Mouse (Mus musculus): ENCODE results near the gene Abi2. TPM values are rescaled to one million over a fixed set of nuclear protein-coding genes. Genes with fewer than 3 reads are reported as not detected.

Gene Abi2
- polyA plus RNA-seq, 1 experiment from 2014 or later: 34.5 TPM

DNA sequence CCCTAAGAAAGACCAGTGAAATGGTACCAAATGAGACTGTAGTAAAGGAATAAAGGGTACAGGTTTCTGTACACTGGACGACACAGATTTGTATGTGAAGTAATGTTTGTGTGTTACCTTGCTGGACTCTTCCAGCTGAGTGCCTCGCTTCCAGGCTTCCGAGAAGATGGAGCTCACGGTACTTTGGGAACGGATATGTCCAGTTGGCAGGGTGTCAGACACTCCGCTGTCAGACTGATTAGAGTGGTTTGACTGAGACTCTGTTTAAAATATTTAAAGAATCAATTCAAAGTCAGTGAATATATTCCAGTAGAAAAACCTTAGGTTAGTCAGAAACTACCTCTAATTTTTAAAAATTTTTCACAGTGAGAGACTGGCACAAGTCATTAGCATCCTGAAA, 84.0 kb downstream of the Abi2 start:
- no peaks in the 10 kb centered on the region for H3K27me3 ChIP-seq (ENCODE audit: control insufficient read depth, insufficient read depth, low read length)
- no peak for DNase-seq (ENCODE audit: low spot score)
- no peak overlapping the region for H3K4me3 ChIP-seq (ENCODE audit: low read depth, low read length)
- peaks cover 4% of the 10 kb centered on the region; the same call in 1 of the 2 replicates for H3K36me3 ChIP-seq (ENCODE audit: control insufficient read depth, insufficient read depth, low read length)
- no peak overlapping the region for H3K4me2 ChIP-seq (ENCODE audit: low read depth, severe bottlenecking)
- ATAC-seq (ENCODE audit: insufficient number of reproducible peaks, low FRiP score, low TSS enrichment, low read depth): no peak
- no peak overlapping the region for H3K9ac ChIP-seq (ENCODE audit: low read length)
- 93% methylated on average over 6 of the region's 6 CpGs for WGBS
- no peaks in the 10 kb centered on the region for H3K9me3 ChIP-seq (ENCODE audit: control insufficient read depth, low read length)
- H3K27ac ChIP-seq (replicated peaks; ENCODE audit: low read depth, low read length): no peak overlapping the region
- no peaks in the 10 kb centered on the region for H3K4me1 ChIP-seq (ENCODE audit: control insufficient read depth, insufficient read depth, low read length)

DNA sequence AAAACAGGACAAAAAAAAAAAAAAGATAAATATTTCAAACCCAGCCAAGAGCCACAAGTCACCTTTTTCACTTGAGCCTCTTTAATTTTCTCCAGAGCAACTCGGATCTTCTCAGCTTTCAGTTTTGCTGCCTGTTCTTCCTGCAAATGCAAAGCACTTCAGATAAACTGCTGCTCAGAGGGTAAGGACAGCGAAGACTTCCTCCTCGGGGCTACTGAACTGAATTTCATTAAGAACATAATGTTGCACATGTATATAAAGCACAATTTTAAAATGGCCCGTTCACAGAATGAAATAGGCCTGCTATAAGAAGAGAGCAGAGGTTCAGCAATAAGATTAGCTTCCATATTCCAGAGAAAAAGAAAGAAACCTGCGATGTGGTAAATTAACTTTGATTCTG, 94.0 kb downstream of the Abi2 start:
- H3K9me3 ChIP-seq (ENCODE audit: control insufficient read depth, low read length): no peaks in the 10 kb centered on the region
- no peak overlapping the region for H3K4me3 ChIP-seq (ENCODE audit: low read depth, low read length)
- H3K9ac ChIP-seq (ENCODE audit: low read length): no peak overlapping the region
- ATAC-seq (ENCODE audit: insufficient number of reproducible peaks, low FRiP score, low TSS enrichment, low read depth): no peak
- H3K4me1 ChIP-seq (ENCODE audit: control insufficient read depth, insufficient read depth, low read length): no peaks in the 10 kb centered on the region
- no peak overlapping the region for H3K4me2 ChIP-seq (ENCODE audit: low read depth, severe bottlenecking)
- no peak overlapping the region for H3K27ac ChIP-seq (replicated peaks; ENCODE audit: low read depth, low read length)
- H3K36me3 ChIP-seq (ENCODE audit: control insufficient read depth, insufficient read depth, low read length): no peaks in the 10 kb centered on the region
- 89% methylated on average over 5 of the region's 5 CpGs for WGBS
- no peaks in the 10 kb centered on the region for H3K27me3 ChIP-seq (ENCODE audit: control insufficient read depth, insufficient read depth, low read length)
- DNase-seq (ENCODE audit: low spot score): no peak

DNA sequence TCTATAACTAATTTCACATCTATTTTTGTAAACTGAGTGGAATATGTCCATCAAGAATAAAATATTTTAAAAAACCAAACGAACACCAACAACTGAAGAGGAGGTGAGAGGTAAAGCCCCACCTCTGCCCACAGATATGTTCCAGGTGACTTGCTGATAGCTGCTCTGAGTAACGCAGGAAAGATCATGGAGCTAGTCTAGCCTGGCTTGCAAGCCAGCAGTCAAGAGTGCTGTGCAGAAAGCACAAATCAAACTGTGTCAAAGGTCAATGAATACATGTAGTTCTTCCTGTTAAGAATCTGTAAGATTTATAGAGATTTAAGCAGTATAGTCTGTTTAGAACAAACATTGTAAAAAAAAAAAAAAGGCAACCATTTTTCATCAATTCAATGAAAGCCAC, 101.2 kb downstream of the Abi2 start:
- no peaks in the 10 kb centered on the region for H3K4me1 ChIP-seq (ENCODE audit: control insufficient read depth, insufficient read depth, low read length)
- no peak for ATAC-seq (ENCODE audit: insufficient number of reproducible peaks, low FRiP score, low TSS enrichment, low read depth)
- H3K27me3 ChIP-seq (ENCODE audit: control insufficient read depth, insufficient read depth, low read length): no peaks in the 10 kb centered on the region
- H3K27ac ChIP-seq (replicated peaks; ENCODE audit: low read depth, low read length): no peak overlapping the region
- H3K9me3 ChIP-seq (ENCODE audit: control insufficient read depth, low read length): no peaks in the 10 kb centered on the region
- H3K36me3 ChIP-seq (ENCODE audit: control insufficient read depth, insufficient read depth, low read length): no peaks in the 10 kb centered on the region
- no peak for DNase-seq (ENCODE audit: low spot score)
- H3K9ac ChIP-seq (ENCODE audit: low read length): no peak overlapping the region
- no peak overlapping the region for H3K4me2 ChIP-seq (ENCODE audit: low read depth, severe bottlenecking)
- H3K4me3 ChIP-seq (ENCODE audit: low read depth, low read length): no peak overlapping the region
- 68% methylated on average over 2 of the region's 2 CpGs for WGBS

DNA sequence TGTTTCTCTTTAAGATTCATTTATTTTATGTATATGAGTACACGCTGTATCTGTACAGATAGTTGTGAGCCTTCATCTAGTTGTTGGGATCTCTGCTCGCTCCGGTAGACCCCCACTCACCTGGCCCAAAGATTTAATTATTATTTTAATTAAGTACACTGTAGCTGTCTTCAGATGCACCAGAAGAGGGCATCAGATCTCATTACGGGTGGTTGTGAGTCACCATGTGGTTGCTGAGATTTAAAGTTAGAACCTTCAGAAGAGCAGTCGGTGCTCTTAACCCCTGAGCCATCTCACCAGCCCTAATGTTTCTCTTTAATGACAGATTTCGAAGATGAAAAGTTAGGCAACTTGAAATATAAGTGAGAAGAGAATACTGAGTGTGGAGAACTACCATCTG, 120.7 kb downstream of the Abi2 start:
- no peak overlapping the region for H3K27ac ChIP-seq (replicated peaks; ENCODE audit: low read depth, low read length)
- ATAC-seq (ENCODE audit: insufficient number of reproducible peaks, low FRiP score, low TSS enrichment, low read depth): no peak
- WGBS: 90% methylated on average over 6 of the region's 6 CpGs

GRCm38 (mm10) chr1:60530636-60531035, 121.2 kb downstream of the Abi2 start:
- ATAC-seq (ENCODE audit: insufficient number of reproducible peaks, low FRiP score, low TSS enrichment, low read depth): no peak
- WGBS: 93% methylated on average over 2 of the region's 2 CpGs
- no peaks in the 10 kb centered on the region for H3K9me3 ChIP-seq (ENCODE audit: control insufficient read depth, low read length)
- no peak overlapping the region for H3K4me3 ChIP-seq (ENCODE audit: low read depth, low read length)
- H3K4me1 ChIP-seq (ENCODE audit: control insufficient read depth, insufficient read depth, low read length): no peaks in the 10 kb centered on the region
- DNase-seq (ENCODE audit: low spot score): no peak
- H3K27ac ChIP-seq (replicated peaks; ENCODE audit: low read depth, low read length): no peak overlapping the region
- peaks cover 4% of the 10 kb centered on the region; the same call in 1 of the 2 replicates for H3K36me3 ChIP-seq (ENCODE audit: control insufficient read depth, insufficient read depth, low read length)
- no peak overlapping the region for H3K9ac ChIP-seq (ENCODE audit: low read length)
- H3K4me2 ChIP-seq (ENCODE audit: low read depth, severe bottlenecking): no peak overlapping the region
- H3K27me3 ChIP-seq (ENCODE audit: control insufficient read depth, insufficient read depth, low read length): no peaks in the 10 kb centered on the region

More for the DNA sequence above, 120.7 kb downstream of the Abi2 start:
- Histone ChIP-seq H3K9ac (ENCODE audit: low read length) (no peak overlapping the region), H3K27me3 (ENCODE audit: control insufficient read depth, insufficient read depth, low read length) (no peaks in the 10 kb centered on the region), H3K4me1 (ENCODE audit: control insufficient read depth, insufficient read depth, low read length) (no peaks in the 10 kb centered on the region), H3K4me3 (ENCODE audit: low read depth, low read length) (no peak overlapping the region), H3K36me3 (ENCODE audit: control insufficient read depth, insufficient read depth, low read length) (peaks cover 5% of the 10 kb centered on the region; the same call in 1 of the 2 replicates), H3K4me2 (ENCODE audit: low read depth, severe bottlenecking) (no peak overlapping the region), H3K9me3 (ENCODE audit: control insufficient read depth, low read length) (no peaks in the 10 kb centered on the region)
- no peak for DNase-seq (ENCODE audit: low spot score)

Other genes with a start within 250 kb of the Abi2 start
- 6.9 and 7.2 TPM in 2 replicates for gene Nbeal1, start 229.0 kb upstream of the Abi2 start, polyA plus RNA-seq (2014; fragmentation: Nextera tagmentation; extraction: Ambion mirVana)
- gene Cyp20a1, start 66.3 kb upstream of the Abi2 start, polyA plus RNA-seq (2014; fragmentation: Nextera tagmentation; extraction: Ambion mirVana): 12.8 and 18.7 TPM in 2 replicates
- gene Raph1, start 157.5 kb downstream of the Abi2 start, polyA plus RNA-seq (2014; fragmentation: Nextera tagmentation; extraction: Ambion mirVana): 19.0 and 20.7 TPM in 2 replicates

Measured in limb, embryonic 11.5 days (tissue).